Mouse (Mus musculus): ENCODE data around the gene Rab30. TPM values are rescaled to one million over a fixed set of nuclear protein-coding genes. Genes with fewer than 3 reads are reported as not detected.

Gene Rab30
- polyA plus RNA-seq, 1 experiment from 2014 or later, result 22.9 TPM

GRCm38 (mm10) chr7:92803191-92803590 lies 61.8 kb downstream of the Rab30 start:
- Histone ChIP-seq H3K4me3 (no peak overlapping the region), H3K36me3 (no peaks in the 10 kb centered on the region), H3K27me3 (no peaks in the 10 kb centered on the region), H3K4me1 (peaks cover 13% of the 10 kb centered on the region; the same call in 1 of the 2 replicates), H3K27ac (no peak overlapping the region), H3K4me2 (replicated peaks) (no peak overlapping the region), H3K9ac (no peak overlapping the region), H3K9me3 (no peaks in the 10 kb centered on the region)
- ATAC-seq (ENCODE audit: low FRiP score, low read depth), result no peak
- WGBS, result 53% methylated on average over 1 of the region's 1 CpGs

DNA sequence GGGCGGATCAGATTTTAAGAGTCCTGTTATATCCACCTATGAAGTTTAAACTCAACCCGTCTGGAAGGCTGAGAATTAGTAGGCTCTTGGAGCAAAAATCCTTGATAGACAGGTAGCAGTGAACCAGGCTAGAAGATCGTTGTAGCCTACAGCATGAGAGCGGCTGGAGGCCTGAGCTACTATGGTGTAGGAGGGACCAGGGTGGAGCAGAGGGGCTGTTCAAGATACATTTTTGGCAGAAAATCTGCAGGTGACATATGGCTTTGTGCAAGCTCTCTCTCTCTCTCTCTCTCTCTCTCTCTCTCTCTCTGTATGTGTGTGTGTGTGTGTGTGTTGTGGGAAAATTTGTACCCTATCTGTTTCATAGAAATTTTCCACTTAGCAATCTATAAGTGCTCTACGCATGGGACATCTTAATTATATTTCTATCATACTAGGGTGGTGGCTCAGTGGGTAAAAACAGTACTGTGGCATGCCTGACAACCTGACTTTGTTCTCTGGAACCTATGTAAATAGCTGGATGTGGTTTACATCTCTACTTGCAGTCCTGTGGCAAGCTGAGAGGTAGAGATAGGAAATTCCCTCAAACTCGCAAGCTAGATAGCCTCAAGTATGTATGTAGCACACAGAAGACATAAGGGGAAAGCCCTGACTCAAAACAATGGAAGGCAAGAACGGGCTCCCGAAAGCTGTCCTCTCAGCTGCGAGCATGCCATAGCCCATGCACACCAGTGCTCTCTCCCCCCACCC lies 63.7 kb downstream of the Rab30 start:
- WGBS, result 92% methylated on average over 9 of the region's 9 CpGs
- Histone ChIP-seq H3K36me3 (no peaks in the 10 kb centered on the region), H3K27me3 (no peaks in the 10 kb centered on the region)

GRCm38 (mm10) chr7:92806512-92807188 lies 65.2 kb downstream of the Rab30 start:
- Histone ChIP-seq H3K9ac (no peak overlapping the region), H3K4me3 (no peak overlapping the region), H3K4me1 (peaks cover 8% of the 10 kb centered on the region; the same call in 1 of the 2 replicates), H3K36me3 (no peaks in the 10 kb centered on the region), H3K27me3 (no peaks in the 10 kb centered on the region), H3K27ac (no peak overlapping the region), H3K4me2 (replicated peaks) (no peak overlapping the region), H3K9me3 (no peaks in the 10 kb centered on the region)
- WGBS, result 40% methylated on average over 15 of the region's 15 CpGs
- no peak for ATAC-seq (ENCODE audit: low FRiP score, low read depth)

More for the DNA sequence above, 63.7 kb downstream of the Rab30 start:
- no peak overlapping the region for H3K27ac ChIP-seq
- H3K4me1 ChIP-seq, result peaks cover 10% of the 10 kb centered on the region; the same call in 1 of the 2 replicates
- no peak overlapping the region for H3K4me3 ChIP-seq
- no peak overlapping the region for H3K9ac ChIP-seq
- ATAC-seq (ENCODE audit: low FRiP score, low read depth), result no peak
- no peaks in the 10 kb centered on the region for H3K9me3 ChIP-seq
- no peak overlapping the region for H3K4me2 ChIP-seq (replicated peaks)

GRCm38 (mm10) chr7:92807482-92807881 lies 66.1 kb downstream of the Rab30 start:
- peaks cover 6% of the 10 kb centered on the region; the same call in 1 of the 2 replicates for H3K4me1 ChIP-seq
- ATAC-seq (ENCODE audit: low FRiP score, low read depth), result no peak
- no peak overlapping the region for H3K4me3 ChIP-seq
- no peaks in the 10 kb centered on the region for H3K36me3 ChIP-seq
- no peak overlapping the region for H3K4me2 ChIP-seq (replicated peaks)
- H3K27ac ChIP-seq, result no peak overlapping the region
- WGBS, result 79% methylated on average over 4 of the region's 4 CpGs
- no peaks in the 10 kb centered on the region for H3K9me3 ChIP-seq
- H3K9ac ChIP-seq, result no peak overlapping the region
- H3K27me3 ChIP-seq, result no peaks in the 10 kb centered on the region

GRCm38 (mm10) chr7:92811667-92812279 lies 70.4 kb downstream of the Rab30 start:
- H3K9me3 ChIP-seq, result no peaks in the 10 kb centered on the region
- no peaks in the 10 kb centered on the region for H3K36me3 ChIP-seq
- no peak overlapping the region for H3K27ac ChIP-seq
- no peaks in the 10 kb centered on the region for H3K27me3 ChIP-seq
- H3K4me1 ChIP-seq, result peaks cover 2% of the 10 kb centered on the region; the same call in 1 of the 2 replicates
- no peak overlapping the region for H3K4me2 ChIP-seq (replicated peaks)
- no peak overlapping the region for H3K4me3 ChIP-seq
- no peak overlapping the region for H3K9ac ChIP-seq
- WGBS, result 78% methylated on average over 7 of the region's 7 CpGs
- no peak for ATAC-seq (ENCODE audit: low FRiP score, low read depth)

- Histone ChIP-seq H3K27me3 (no peaks in the 10 kb centered on the region), H3K4me2 (replicated peaks) (no peak overlapping the region), H3K9ac (no peak overlapping the region), H3K4me3 (no peak overlapping the region), H3K36me3 (no peaks in the 10 kb centered on the region), H3K9me3 (no peaks in the 10 kb centered on the region), H3K27ac (no peak overlapping the region), H3K4me1 (peaks cover 11% of the 10 kb centered on the region)
- ATAC-seq (ENCODE audit: low FRiP score, low read depth), result no peak
- WGBS, result 78% methylated on average over 2 of the region's 2 CpGs
Measured at GRCm38 (mm10) chr7:92817242-92817641, 75.8 kb downstream of the Rab30 start.

- WGBS, result 82% methylated on average over 9 of the region's 9 CpGs
- peaks cover 17% of the 10 kb centered on the region for H3K4me1 ChIP-seq
- ATAC-seq (ENCODE audit: low FRiP score, low read depth), result no peak
- no peaks in the 10 kb centered on the region for H3K27me3 ChIP-seq
- H3K36me3 ChIP-seq, result no peaks in the 10 kb centered on the region
- no peak overlapping the region for H3K9ac ChIP-seq
- H3K9me3 ChIP-seq, result no peaks in the 10 kb centered on the region
- H3K4me3 ChIP-seq, result no peak overlapping the region
- no peak overlapping the region for H3K4me2 ChIP-seq (replicated peaks)
- no peak overlapping the region for H3K27ac ChIP-seq
Measured at GRCm38 (mm10) chr7:92817886-92818285, 76.5 kb downstream of the Rab30 start.

DNA sequence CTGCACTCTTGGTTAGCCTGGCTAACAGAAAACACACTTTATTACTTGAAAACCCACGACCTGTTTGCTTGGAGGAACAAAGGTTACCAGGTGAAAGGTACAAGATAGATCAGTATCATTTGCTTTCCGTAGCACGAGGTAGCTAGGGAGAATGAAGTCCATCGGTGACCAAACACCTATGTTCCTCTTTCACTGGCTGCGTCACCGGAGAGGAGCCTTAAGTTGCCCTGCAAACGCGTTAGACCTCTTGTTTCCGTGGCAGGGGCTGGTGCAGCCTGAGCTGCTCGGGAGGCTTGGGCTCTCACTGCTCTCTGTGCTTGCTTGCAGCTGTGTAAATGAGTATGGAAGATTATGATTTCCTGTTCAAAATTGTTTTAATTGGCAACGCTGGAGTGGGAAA lies 78.3 kb downstream of the Rab30 start:
- Histone ChIP-seq H3K9me3 (no peaks in the 10 kb centered on the region), H3K36me3 (0 out of 2 replicates have a peak, but pooled peaks cover 1% of the 10 kb centered on the region), H3K4me2 (replicated peaks) (no peak overlapping the region), H3K27ac (no peak overlapping the region), H3K27me3 (no peaks in the 10 kb centered on the region), H3K4me3 (no peak overlapping the region), H3K9ac (no peak overlapping the region), H3K4me1 (peaks cover 19% of the 10 kb centered on the region)
- 73% methylated on average over 11 of the region's 11 CpGs for WGBS
- ATAC-seq (ENCODE audit: low FRiP score, low read depth), result no peak

DNA sequence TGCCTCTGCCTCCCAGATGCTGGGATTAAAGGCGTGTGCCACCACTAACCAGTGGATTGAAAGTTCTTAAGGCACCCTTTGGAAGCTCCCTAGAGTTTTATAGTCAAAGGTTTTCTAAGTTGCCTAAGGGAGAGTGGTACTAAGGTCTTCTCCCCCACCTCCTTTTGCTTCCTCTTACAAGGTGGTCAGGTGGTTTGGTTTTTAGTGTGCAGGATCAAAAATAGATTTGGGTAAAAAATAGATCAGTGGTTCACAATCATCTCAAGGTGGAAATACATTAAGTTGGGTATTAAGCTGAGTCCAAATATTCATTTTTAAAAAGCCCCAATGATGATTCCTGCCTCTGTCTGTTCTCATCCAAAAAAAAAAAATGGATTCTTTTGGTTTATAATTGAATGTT lies 79.0 kb downstream of the Rab30 start:
- H3K4me2 ChIP-seq (replicated peaks), result no peak overlapping the region
- WGBS, result 71% methylated on average over 1 of the region's 1 CpGs

GRCm38 (mm10) chr7:92820941-92821465 lies 79.6 kb downstream of the Rab30 start:
- H3K4me1 ChIP-seq, result peaks cover 19% of the 10 kb centered on the region
- H3K4me3 ChIP-seq, result no peak overlapping the region
- H3K9ac ChIP-seq, result no peak overlapping the region
- no peaks in the 10 kb centered on the region for H3K27me3 ChIP-seq
- ATAC-seq (ENCODE audit: low FRiP score, low read depth), result no peak
- H3K4me2 ChIP-seq (replicated peaks), result no peak overlapping the region
- no peak overlapping the region for H3K27ac ChIP-seq
- peaks cover 5% of the 10 kb centered on the region; the same call in 1 of the 2 replicates for H3K36me3 ChIP-seq
- 63% methylated on average over 7 of the region's 7 CpGs for WGBS
- no peaks in the 10 kb centered on the region for H3K9me3 ChIP-seq

More for the DNA sequence above, 79.0 kb downstream of the Rab30 start:
- ATAC-seq (ENCODE audit: low FRiP score, low read depth), result no peak
- H3K27me3 ChIP-seq, result no peaks in the 10 kb centered on the region
- peaks cover 19% of the 10 kb centered on the region for H3K4me1 ChIP-seq
- peaks cover 5% of the 10 kb centered on the region; the same call in 1 of the 2 replicates for H3K36me3 ChIP-seq
- no peak overlapping the region for H3K4me3 ChIP-seq
- no peak overlapping the region for H3K9ac ChIP-seq
- H3K27ac ChIP-seq, result no peak overlapping the region
- no peaks in the 10 kb centered on the region for H3K9me3 ChIP-seq

GRCm38 (mm10) chr7:92821871-92822270 lies 80.5 kb downstream of the Rab30 start:
- 17% methylated on average over 4 of the region's 4 CpGs for WGBS
- Histone ChIP-seq H3K9me3 (no peaks in the 10 kb centered on the region), H3K4me2 (replicated peaks) (no peak overlapping the region), H3K27me3 (no peaks in the 10 kb centered on the region), H3K4me1 (peaks cover 19% of the 10 kb centered on the region), H3K27ac (no peak overlapping the region; the same call in 1 of the 2 replicates), H3K9ac (no peak overlapping the region), H3K4me3 (no peak overlapping the region), H3K36me3 (peaks cover 5% of the 10 kb centered on the region; the same call in 1 of the 2 replicates)
- ATAC-seq (ENCODE audit: low FRiP score, low read depth), result no peak
